Mouse (Mus musculus): ENCODE results near the gene Kazn.

Kazn gene

DNA sequence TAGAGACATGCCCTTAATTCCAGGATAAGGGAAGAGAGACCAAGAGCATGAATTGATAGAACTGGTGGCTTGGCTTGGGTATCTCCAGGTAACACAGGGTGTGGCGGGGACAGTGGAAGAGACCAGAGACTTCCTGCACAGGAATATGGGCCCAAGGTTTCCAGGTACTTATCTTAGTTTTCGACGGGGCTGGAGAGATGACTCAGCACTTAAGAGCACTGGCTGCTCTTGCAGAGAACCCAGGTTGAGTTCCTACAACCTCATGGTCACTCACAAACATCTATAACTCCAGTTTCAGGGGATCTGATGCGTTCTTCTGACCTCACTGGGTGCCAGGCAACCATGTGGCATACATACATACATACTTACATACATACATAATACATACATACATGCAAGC is 3.0 kb upstream of the Kazn start:
- no peak for DNase-seq (ENCODE audit: low spot score in 2 of 2)

DNA sequence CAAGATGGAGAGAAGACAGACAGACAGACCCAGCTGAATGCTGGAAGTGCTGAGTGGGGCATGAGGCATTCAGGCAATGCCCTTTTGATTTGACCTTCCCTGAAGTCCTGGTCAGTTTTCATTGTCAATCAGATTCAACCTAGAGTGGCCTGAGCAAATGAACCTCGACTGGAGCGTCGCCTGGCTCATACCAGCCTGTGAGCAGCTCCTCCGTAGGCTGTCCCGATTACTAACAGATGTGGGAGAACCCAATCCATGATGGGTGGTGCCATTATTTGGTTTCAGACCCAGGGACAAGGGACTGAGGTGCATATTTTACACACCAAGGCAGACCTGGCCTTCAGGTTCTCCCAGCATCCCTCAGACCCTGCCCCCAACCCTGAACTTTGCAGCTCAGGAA is 1.7 kb upstream of the Kazn start:
- DNase-seq (ENCODE audit: low spot score in 2 of 2), result no peak

DNA sequence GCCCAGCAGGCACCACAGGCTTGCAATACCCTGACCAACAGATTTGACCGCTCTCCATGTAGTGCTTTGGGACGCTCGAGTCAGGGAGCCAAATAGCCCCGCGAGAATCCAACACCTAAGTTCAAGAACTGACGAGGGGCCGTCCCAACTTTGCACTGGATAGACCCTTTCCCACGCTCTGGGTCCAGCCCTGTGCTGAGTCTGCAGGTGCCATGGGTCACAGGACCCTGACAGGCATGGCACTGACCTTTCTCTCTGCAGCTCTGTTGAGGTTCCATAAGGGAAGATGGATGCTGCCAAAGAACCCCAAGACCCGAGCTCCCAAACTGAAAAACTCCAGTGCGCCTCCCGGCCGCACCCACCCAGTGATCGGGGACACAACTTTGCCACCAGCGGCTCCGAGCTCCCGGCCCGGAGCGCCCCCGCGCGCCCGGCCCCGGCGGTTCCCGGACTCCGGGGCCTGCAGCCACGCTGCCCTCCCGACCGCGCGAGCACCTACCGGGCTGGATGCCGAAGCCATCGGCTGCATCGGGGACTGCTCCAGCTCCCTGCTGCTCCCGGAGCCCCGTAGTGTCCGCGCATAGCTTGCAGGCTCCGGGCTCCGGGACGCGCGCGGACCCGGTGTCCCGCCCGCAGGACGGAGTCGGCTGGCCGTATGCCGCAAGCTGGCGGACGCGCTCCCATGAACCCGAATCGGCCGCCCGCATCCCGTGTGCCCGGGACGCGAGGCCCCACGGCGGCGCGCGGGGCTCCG is 538 bp downstream of the Kazn start:
- DNase-seq (ENCODE audit: low spot score in 2 of 2), result peak in 1 of 2 experiments; percentile 47

DNA sequence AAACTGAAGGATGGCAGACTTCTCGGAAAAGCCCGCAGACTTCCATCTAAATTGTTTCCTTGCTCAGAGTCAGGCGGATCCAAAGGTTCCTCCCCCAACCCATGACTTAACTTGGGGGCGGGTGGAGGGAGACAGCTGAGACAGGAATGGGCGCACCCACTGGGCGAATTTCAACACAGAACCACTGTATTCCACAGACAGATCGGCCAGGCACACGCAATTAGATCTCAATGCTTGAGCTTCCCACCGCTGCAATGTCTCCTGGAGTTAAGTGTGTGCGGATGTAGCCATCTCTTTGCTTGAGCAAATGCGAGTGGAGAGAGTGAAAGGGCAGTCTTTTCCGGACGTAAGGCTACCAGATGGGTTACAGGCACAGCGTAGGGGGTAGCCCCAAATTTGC is 1.2 kb downstream of the Kazn start:
- no peak for DNase-seq (ENCODE audit: low spot score in 2 of 2)

DNA sequence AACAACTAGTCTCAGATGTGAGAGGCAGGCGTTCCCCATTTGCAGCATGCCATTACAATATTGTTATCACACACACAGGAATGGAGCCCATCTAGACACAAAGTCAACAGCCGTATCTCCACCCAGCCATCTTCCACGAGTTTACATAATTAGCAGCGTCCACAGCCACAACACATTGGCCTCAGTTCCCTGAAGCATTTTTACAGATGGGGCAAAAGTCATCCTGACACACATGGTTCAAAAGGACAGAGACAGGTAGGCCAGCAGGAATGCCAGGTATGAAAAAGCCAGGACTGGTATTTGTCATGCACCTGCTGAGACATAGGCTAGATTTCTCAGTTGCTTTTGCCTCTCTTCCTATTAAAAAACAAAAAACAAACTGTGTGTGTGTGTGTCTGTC is 2.5 kb downstream of the Kazn start:
- no peak for DNase-seq (ENCODE audit: low spot score in 2 of 2)

DNA sequence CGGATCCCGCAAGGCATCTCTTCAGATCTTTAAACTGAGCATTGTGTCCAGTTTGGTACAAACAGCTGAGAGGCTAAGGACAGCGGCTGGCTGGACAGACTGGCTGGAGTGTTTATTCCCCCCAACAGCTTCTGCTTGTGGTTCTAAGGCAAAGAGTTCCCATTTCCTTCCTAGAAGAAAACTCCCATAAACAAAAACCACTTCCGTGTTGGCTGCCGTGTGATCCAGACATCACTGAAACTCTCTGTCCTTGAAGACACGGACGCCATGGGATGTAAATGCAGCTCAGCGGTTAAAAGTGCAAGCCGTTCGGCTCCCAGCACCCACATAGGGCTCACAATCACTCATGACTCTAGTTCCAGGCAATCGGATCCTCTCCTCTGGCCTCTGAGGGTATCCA is 3.8 kb downstream of the Kazn start:
- no peak for DNase-seq (ENCODE audit: low spot score in 2 of 2)

DNA sequence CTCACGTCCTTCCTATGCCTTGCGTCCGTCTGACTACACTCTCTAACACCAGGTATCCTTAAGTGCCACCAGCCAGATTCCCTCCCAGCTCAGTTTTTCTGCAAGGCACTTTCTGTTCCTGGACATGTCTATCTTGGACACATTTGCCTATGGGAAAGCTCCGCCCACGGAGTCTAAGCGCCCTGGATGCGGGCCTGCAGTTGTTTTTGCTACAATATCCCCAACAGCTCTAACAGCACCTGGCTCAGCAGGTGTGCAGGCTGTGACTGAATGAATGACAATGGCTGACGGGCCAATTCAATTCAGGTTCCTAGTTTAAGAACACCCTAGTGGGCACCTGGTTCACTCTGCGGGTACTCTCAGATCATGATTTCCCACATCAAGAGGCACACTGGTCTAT is 4.4 kb downstream of the Kazn start:
- DNase-seq (ENCODE audit: low spot score in 2 of 2), result no peak

DNA sequence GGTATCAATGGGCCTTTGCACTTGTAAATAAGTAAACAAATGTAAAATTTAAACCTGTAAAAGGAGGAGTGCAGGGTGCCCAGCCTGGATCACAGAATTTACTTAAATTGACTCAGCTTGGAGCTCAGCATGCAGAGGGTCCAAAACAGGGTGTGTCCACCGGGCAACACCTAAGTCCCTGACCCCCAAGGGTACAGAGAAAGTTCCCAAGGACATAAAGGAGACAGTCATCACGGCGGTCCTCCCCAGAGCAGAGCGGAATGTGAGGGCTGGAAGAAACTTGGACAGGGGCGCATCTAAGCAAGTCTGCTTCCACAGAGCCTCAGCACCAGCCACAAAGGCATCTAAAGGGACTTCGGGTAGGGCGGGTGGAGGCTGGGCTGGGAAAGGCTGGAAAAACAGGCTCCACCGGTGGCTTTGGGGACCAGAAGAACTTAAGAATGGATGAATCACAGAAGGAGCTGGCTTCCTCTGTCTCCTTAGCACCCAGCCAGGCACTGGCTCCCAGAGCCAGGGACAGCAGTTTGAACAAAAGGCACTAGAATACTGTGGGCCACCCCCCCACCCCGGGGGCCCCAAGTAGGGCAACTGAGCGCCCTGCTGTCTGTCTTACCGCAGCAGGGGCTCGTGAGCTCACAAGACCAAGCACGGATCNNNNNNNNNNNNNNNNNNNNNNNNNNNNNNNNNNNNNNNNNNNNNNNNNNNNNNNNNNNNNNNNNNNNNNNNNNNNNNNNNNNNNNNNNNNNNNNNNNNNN is 10.2 kb downstream of the Kazn start:
- no peak for DNase-seq (ENCODE audit: low spot score in 2 of 2)

DNA sequence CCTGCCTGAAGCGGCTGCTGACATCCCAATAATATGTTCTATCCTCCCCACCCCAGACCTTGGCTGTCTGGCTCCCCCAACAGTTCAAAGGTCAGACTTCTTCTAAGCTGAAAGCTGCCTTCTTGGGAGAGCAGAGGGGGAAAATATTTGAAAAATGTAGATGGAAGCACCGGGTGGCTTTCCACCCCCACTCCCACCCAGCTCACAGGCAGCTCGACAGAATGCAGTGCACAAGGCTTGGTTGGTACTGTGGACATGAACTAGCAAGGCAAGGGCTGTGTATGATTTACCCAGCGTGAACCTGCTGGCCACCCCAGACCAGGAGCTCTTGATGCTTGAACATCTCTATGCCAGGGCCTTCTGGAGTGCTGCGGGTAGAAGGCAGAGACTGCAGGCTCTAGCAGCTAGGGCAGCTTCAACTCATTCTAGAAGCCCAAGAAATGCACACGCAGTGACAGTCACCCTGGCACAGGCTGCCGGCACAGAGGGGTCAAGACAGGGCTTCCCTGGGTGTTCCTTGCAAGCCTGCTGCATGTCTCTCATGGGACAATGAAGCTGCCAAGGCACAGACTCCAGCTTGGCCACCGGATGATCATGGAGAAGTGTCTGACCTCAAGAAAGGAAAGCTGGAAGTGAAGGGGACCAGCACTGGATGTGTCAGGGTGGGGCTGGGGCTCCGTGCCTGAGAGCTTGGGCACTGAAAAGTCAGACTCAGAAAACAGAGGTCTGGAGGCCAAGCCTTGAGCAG is 15.1 kb downstream of the Kazn start:
- DNase-seq (ENCODE audit: low spot score in 2 of 2), result no peak

DNA sequence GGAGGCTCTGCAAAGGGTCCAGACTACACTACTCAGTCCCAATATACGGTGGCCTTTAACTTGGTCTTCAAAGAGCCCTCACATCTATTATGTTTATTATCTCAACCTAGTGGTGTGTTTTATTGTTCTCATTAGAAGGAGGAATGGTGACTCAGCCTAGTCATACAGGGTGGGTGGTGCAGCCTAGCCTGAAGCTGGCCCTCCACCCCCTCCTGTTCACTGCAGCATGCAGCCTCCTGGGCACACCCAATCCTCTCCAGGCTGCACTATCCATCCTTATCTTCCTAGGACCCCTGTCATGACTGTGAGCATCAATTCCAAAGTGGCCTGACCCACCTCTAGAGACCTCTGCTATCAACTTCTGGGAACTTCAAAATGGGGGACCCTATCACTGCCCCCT is 16.8 kb downstream of the Kazn start:
- DNase-seq (ENCODE audit: low spot score in 2 of 2), result no peak

DNA sequence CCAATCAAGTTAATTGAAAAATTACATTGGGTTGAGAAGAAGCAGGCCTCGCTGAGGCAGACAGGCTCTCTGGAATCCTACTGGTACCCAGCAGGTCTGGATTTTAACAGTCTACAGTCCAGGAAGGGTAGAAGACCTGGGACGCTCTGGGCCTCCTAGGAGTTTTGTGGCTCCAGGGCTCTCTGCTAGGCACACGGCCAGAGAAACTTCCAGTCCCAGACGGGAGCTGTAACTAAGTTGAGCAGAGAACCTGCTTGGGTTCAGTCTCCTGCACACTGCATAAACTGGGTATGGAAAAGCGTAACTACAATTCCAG is 17.5 kb downstream of the Kazn start:
- no peak for DNase-seq (ENCODE audit: low spot score in 2 of 2)

DNA sequence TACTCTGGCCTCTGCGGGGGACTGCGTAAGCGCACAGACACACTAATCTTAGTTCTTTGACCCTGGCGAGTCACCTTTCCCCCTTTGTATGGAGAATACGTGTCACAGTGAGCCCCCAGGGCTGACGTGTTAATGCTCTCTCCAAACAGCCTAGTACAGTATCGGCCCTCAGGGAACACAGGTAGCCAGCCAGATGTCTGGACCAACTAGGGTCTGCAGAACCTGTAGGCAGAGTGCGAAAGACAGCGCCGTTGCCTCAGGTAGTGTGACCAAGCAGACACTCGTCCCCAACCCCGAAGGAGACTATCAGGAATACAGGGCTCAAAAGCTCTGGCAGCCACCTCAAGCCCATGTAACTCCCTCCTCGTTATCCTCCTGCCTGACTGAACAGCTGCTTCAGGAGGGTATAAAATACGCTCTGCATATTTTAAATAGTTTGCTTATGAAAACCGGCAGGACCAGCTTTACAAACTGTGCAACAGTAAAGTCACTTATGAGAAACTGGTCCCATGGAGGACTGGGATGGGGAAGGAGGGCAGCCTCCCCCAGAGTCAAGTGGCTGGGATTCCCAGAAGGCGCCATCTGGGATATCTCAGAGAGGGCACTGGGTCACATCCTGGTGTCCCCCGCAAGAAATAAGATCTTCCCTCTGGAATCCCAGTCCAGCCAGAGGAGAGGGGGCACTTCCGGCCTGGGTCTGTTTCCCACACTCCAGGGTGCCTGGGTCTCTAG is 18.0 kb downstream of the Kazn start:
- no peak for DNase-seq (ENCODE audit: low spot score in 2 of 2)

DNA sequence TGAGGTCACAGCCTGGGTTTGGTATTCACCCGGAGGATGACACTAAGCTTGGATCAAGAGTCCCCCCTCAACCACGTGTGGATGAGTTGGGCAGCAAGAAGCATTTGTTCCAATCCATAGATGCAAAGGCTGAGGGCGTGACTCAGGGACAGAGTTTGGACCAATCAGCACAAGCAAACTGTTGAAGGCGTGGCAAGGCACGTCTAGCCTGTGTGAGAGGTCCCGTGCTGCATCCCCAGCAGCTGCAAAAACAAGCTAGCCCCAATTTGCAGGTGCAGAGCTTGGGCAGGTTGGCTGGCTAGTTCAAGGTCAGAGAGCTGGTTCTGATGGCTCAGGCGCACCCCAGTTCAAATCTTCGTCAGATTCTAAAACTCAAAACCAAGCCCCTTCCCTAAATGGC is 20.2 kb downstream of the Kazn start:
- DNase-seq (ENCODE audit: low spot score in 2 of 2), result no peak

DNA sequence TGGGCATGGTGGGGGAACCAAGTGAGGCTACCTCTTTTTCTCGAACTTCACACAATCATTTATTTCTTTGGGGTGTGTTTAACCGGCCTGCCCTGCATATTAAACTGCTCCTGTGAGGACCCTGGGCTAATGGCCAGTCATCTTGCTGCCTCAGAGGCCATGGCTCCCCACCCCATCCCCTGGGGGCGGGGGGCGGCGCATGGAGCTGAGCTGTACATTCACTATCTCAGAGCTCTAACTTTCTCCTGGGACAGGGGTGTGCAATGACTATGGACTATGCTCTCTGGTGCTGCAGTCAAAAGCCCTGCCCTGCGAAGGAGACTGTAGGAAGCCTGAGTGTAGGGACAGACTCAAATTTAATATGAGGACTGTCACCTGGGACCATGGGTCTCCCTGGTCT is 22.2 kb downstream of the Kazn start:
- no peak for DNase-seq (ENCODE audit: low spot score in 2 of 2)

DNA sequence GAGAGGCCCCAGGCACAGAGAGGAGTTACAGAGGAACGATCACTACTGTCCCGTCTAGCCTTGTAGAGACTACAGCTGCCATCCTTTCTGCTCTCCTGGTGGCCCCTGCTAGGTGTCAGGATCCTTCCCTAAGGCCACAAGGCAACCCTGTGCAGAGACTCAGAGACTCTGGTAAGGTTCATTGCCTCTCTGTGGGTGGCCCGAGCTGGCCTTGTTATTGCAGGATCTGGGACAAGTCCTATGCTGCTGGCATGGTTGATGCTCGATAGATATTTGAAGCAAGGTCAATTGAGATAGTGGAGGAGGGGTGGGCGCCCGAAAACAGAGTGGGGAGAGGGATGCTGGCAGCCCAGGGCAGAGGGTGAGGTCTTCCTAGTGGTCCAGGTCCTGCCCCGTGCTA is 23.4 kb downstream of the Kazn start:
- no peak for DNase-seq (ENCODE audit: low spot score in 2 of 2)

DNA sequence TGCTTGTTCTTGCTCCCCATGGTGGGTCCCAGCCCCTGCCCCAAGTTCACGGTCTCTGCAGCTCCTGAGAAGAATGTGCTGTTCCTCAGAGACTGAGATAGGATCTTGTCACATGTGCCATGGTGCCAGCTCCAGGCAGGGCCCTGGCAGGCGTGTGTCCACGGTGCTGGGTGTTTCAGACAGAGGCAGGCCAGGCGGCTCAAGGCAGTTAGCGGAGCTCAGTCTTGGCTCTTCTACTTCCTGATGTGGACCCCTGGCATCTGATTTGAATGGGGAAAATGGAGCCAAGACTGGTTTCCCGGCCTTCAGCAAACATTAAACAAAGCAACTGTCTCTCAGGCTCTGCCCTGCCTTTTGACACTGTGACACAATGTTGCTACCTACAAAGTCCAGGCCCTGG is 24.7 kb downstream of the Kazn start:
- DNase-seq (ENCODE audit: low spot score in 2 of 2), result no peak

DNA sequence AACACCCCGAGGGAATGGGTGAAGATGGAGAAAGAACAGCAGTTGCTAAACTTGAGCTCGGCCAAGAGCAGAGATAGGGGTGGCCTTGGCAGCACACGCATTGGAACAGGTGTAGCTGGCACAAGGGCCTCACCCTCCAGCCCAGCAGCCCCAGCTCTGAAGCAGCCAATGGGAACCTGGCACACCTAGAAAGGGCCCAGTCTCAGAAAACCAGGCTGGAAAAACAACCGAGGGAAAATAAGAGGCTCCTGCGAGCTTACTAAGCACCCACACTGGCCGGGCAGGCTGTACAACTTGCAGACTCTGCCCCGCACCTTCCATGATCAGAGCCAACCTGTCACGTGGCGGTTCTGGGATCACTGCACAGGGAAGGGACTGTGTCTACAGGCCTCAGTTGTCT is 26.8 kb downstream of the Kazn start:
- no peak for DNase-seq (ENCODE audit: low spot score in 2 of 2)

DNA sequence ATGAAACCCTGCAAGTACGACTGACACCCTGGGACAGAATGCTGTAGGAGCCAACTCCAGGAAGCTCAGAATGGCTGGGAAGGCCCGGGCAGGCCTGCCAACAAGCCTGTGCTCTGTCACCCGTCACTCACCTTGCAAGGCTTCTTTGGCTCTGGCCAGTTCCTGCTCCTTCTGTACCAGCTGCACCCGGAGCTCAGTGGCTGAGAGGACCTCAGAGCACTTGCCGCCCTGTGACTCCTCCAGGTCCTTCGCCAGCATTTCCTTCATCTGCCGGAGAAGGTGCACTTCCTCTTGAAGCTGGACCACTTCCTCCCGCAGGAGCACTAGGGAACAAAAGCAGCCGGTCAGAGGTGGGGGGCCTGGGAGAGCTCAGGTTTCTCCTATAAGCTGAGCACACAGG is 29.3 kb downstream of the Kazn start:
- no peak for DNase-seq (ENCODE audit: low spot score in 2 of 2)

DNA sequence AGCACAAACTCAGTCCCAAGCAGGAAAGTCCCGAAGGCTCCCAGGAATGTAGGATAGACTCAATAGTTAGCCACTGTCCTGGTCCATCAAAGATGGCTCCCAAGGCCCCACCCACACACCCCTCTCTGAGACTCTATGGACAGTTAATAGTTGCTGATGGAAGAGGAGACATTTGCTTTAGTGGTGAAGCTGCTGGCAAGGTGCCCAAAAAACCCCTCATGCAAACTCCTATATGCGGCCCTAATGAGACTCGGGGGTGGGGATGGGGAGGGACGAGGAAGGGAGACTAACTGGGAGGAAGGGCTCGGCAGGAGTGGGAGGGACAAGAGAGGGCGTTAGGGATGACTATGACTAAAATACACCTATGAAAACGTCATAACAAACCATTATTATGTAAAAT is 29.7 kb downstream of the Kazn start:
- DNase-seq (ENCODE audit: low spot score in 2 of 2), result no peak

DNA sequence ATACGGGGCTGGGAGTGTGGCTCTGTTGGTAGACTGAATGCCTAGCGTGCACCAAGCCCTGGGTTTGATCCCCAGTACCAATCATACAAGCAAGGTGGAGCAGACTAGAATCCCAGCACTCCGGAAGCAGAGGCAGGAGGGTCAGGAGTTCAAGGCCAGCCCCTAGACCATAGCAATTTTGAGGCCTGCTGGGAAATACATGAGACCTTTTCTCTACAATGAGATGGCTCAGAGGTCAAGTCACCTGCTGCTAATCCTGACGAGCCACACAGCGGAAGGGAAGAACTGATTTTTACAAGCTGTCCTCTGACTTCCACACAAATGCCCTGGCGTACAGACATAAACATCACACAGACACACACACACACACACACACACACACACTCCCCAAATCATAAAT is 33.5 kb downstream of the Kazn start:
- no peak for DNase-seq (ENCODE audit: low spot score in 2 of 2)

DNA sequence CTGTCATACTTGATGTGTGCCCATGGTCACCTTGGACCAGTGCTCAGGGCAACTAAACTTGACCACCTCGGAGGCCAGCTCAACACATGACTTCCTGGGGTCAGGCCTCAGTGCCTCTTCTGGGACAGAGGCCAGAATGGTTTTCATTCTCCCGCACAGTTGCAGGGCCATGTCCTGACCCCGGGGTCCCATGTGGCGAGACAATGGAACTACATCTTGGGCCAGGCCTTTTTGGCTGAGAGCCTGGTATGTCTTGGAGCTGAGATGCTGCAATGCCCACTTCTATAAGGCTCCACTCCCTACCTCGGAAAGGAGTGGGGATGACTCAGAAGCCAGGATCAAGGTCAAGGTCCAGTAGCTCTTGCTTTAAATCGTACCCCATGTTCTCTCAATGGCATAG is 42.6 kb downstream of the Kazn start:
- DNase-seq (ENCODE audit: low spot score in 2 of 2), result no peak

DNA sequence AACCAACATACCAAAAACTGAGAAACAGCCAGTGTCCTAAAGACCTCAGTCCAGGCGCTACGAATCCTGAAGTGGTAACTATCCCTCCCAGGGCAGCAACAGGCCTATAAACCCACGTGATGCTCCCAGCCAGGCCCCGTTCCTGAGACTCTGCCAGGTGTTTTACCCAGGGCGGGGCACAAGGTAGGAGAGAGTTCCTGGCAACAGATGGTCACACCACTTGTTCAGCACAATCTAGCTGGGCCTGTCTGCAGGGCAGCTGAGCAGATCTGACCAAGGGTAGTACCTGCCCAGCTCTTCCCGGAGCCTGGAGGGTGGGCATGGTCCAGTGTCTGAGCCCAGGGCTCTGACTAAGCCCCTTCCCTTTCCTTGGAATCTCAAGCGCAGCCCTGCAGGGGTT is 45.4 kb downstream of the Kazn start:
- DNase-seq (ENCODE audit: low spot score in 2 of 2), result no peak

Data from frontal cortex, postnatal 14 days (tissue).